Mouse (Mus musculus): Measurements from ENCODE around the gene Gm21992. TPM values are rescaled to one million over a fixed set of nuclear protein-coding genes. Genes with fewer than 3 reads are reported as not detected.

Gene Gm21992
- polyA plus RNA-seq (2016; fragmentation: Nextera tagmentation; extraction: Ambion mirVana): 41.5 and 42.9 TPM in 2 replicates

DNA sequence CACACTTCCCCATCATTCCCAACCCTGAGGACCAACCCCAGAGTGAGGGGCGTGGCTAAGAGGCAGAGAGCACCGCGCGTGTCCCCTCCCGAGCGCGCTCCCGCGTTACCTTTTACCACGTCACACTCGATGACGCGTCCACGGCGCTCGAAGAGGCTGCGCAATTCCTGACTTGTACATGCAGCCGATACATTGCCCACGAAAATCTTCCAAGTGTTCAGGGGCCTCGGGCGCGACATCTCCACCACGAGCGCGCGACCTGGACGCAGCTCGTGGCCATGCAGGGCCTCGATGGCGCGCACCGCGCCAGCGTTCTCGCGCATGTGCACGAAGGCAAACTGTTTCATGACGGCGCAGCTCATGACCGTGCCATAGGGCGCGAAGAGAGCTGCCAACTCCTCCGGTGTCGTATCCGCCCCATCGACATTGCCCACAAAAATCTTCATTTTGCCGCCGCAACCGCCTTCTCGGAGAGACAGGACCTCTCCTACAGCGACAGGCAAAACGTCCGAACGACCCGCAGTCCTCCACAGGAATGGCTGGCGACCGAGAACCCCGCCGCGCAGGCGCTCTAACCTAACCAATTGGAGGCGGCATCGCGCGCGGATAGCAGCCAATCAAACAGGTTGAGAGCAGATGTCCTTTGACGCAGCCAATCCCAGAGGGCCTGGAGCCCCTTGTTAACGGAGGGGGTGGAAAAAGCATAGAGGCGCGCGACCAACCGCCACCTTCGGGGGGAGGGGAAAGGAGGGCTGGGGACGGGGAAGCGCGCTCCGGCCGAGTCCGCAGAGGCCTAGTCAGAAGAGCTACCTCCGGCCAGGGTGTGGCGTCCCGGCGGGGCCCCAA is at the start of gene Gm21992, which contains the start of gene Rbm14:
Gene Gm21992 (minus strand): TSS at position 550 of the 846 bp plus-strand sequence.
Gene Rbm14 (minus strand): TSS at position 572 of the 846 bp plus-strand sequence.
- H3K36me3 ChIP-seq: no peaks in the 10 kb centered on the region
- H3K4me2 ChIP-seq (replicated peaks): peak within 1 kb of the TSS; percentile 96
- H3K27ac ChIP-seq: peak within 1 kb of the TSS; percentile 93
- ATAC-seq (ENCODE audit: low FRiP score): peak; percentile 99
- H3K4me3 ChIP-seq: peak within 1 kb of the TSS; percentile 81
- H3K9ac ChIP-seq: peak within 1 kb of the TSS; percentile 82
- under 1% methylated on average over 83 of the region's 83 CpGs for WGBS
- no peaks in the 10 kb centered on the region for H3K9me3 ChIP-seq (replicated peaks)
- H3K4me1 ChIP-seq: peaks cover 22% of the 10 kb centered on the region
- H3K27me3 ChIP-seq: no peaks in the 10 kb centered on the region

- Histone ChIP-seq H3K27me3 (no peaks in the 10 kb centered on the region), H3K36me3 (peaks cover 16% of the 10 kb centered on the region), H3K4me1 (peaks cover 17% of the 10 kb centered on the region), H3K9ac (no peak overlapping the region), H3K9me3 (replicated peaks) (no peaks in the 10 kb centered on the region), H3K27ac (no peak overlapping the region), H3K4me2 (replicated peaks) (no peak overlapping the region), H3K4me3 (no peak overlapping the region)
- 80% methylated on average over 6 of the region's 6 CpGs for WGBS
- no peak for ATAC-seq (ENCODE audit: low FRiP score)
Observed at GRCm38 (mm10) chr19:4859081-4859480, 47.7 kb upstream of the Gm21992 start.

DNA sequence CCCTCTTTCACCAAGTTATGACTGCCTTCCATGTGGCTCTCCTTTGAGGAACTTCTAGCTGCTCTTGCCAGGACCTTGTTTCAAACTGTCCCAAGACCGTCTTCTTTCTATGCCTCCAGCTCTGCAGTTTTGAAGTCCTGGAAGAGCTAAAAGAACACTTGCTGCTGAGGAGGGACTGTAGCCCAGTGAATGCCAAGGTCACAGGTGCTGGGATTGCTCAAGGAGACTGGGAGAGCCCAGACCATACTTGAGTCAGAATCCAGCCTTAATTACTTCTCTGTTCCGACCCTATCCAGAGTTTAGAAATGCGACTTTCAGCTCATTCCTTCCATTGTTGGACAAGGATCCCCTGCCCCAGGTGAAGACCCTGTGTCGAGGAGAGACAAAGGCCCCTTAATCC is 44.5 kb upstream of the Gm21992 start:
- Histone ChIP-seq H3K27ac (no peak overlapping the region), H3K4me1 (peaks cover 14% of the 10 kb centered on the region), H3K9ac (no peak overlapping the region), H3K9me3 (replicated peaks) (no peaks in the 10 kb centered on the region), H3K4me3 (peak overlapping the region; percentile 57), H3K27me3 (no peaks in the 10 kb centered on the region), H3K36me3 (peaks cover 14% of the 10 kb centered on the region), H3K4me2 (replicated peaks) (peak overlapping the region; percentile 91)
- 73% methylated on average over 4 of the region's 4 CpGs for WGBS
- no peak for ATAC-seq (ENCODE audit: low FRiP score)

DNA sequence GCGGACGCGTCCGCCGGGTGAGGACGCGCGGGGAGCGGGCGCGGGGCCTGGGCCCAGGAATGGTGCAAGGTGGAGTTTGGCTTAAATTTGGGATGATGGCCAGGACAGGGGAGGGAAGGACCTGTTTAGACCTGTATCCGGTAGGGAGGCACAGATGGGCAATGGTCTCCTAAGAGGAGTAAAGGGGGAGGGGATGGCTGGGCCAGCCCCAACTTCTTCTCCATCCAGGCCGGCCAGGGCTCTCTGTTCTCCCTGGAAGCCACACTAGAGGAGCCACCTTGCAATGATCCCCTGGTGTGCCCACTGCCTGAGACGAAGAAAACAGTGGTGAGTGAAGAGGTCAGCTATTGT is 44.0 kb upstream of the Gm21992 start:
- peak overlapping the region; percentile 91 for H3K4me2 ChIP-seq (replicated peaks)
- H3K4me1 ChIP-seq: peaks cover 14% of the 10 kb centered on the region
- peak overlapping the region; percentile 67 for H3K9ac ChIP-seq
- H3K27ac ChIP-seq: peak overlapping the region; percentile 31; the same call in 1 of the 2 replicates
- peaks cover 9% of the 10 kb centered on the region for H3K36me3 ChIP-seq
- no peak; the same call in 1 of the 2 replicates for ATAC-seq (ENCODE audit: low FRiP score)
- peak overlapping the region; percentile 57 for H3K4me3 ChIP-seq
- WGBS: 0% methylated on average over 14 of the region's 14 CpGs
- no peaks in the 10 kb centered on the region for H3K9me3 ChIP-seq (replicated peaks)
- peaks cover 3% of the 10 kb centered on the region; the same call in 1 of the 2 replicates for H3K27me3 ChIP-seq

- H3K4me2 ChIP-seq (replicated peaks): peak within 1 kb of the TSS; percentile 91
- H3K27me3 ChIP-seq: peaks cover 5% of the 10 kb centered on the region; the same call in 1 of the 2 replicates
- peaks cover 14% of the 10 kb centered on the region for H3K4me1 ChIP-seq
- 5% methylated on average over 45 of the region's 45 CpGs for WGBS
- H3K9ac ChIP-seq: peak within 1 kb of the TSS; percentile 67
- peak within 1 kb of the TSS; percentile 57 for H3K4me3 ChIP-seq
- no peaks in the 10 kb centered on the region for H3K9me3 ChIP-seq (replicated peaks)
- peak; percentile 91 for ATAC-seq (ENCODE audit: low FRiP score)
- peak within 1 kb of the TSS; percentile 31; the same call in 1 of the 2 replicates for H3K27ac ChIP-seq
- H3K36me3 ChIP-seq: 0 out of 2 replicates have a peak, but pooled peaks cover 4% of the 10 kb centered on the region
Observed at GRCm38 (mm10) chr19:4854552-4855469, 43.4 kb upstream of the Gm21992 start, which contains the start of gene Ctsf. Gene Ctsf (plus strand): TSS chr19:4855130.

DNA sequence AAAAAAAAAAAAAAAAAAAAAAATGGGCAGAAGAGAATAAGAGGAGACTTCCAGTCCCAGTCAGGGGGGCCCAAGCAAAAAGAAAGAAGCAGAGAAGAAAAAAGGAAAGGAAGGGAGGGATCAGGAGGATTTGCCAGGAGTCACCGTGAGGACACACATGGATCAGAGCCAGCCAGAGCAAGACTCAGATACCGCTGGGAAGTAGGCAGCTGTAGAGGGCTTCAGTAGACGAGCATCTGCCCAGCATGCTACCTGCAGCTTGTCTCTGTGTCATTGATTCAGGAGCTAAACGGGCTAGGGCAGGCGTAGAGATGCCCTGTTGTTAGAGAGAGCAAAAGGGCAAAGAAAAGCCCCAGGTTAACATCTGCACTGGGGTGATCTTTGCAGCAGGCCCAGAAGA is 38.9 kb upstream of the Gm21992 start:
- Histone ChIP-seq H3K9ac (no peak overlapping the region), H3K4me1 (peaks cover 4% of the 10 kb centered on the region; the same call in 1 of the 2 replicates), H3K4me3 (no peak overlapping the region), H3K27me3 (peaks cover 5% of the 10 kb centered on the region; the same call in 1 of the 2 replicates), H3K4me2 (replicated peaks) (no peak overlapping the region), H3K27ac (no peak overlapping the region), H3K36me3 (no peaks in the 10 kb centered on the region), H3K9me3 (replicated peaks) (no peaks in the 10 kb centered on the region)
- ATAC-seq (ENCODE audit: low FRiP score): no peak
- WGBS: 41% methylated on average over 5 of the region's 5 CpGs

- Histone ChIP-seq H3K27me3 (peaks cover 5% of the 10 kb centered on the region; the same call in 1 of the 2 replicates), H3K4me3 (no peak overlapping the region), H3K36me3 (no peaks in the 10 kb centered on the region), H3K9ac (no peak overlapping the region), H3K4me2 (replicated peaks) (no peak overlapping the region), H3K27ac (no peak overlapping the region), H3K9me3 (replicated peaks) (no peaks in the 10 kb centered on the region), H3K4me1 (peaks cover 4% of the 10 kb centered on the region; the same call in 1 of the 2 replicates)
- ATAC-seq (ENCODE audit: low FRiP score): no peak
- 61% methylated on average over 4 of the region's 4 CpGs for WGBS
Observed at GRCm38 (mm10) chr19:4849800-4850199, 38.4 kb upstream of the Gm21992 start.

DNA sequence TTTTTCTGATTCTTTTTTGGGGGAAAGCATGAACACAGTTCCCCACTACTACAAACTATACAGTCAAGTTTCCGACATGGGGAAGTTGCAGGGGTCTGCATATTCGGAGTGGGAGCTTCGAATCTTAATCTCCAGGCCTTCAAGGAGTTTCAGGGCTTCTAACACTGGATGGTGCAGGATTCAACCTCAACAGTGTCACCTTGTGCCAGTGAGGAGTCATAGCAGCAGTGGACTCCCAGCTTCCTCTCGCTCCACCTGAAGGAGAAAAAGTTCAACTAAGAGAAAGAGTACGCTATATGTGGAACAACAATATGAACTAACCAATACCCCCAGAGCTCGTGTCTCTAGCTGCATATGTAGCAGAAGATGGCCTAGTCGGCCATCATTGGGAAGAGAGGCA is 36.1 kb upstream of the Gm21992 start:
- ATAC-seq (ENCODE audit: low FRiP score): no peak
- 42% methylated on average over 7 of the region's 7 CpGs for WGBS

GRCm38 (mm10) chr19:4845846-4846245 is 34.4 kb upstream of the Gm21992 start:
- no peaks in the 10 kb centered on the region for H3K36me3 ChIP-seq
- no peak overlapping the region for H3K9ac ChIP-seq
- ATAC-seq (ENCODE audit: low FRiP score): no peak
- whole genome bisulfite sequencing: 72% methylated on average over 2 of the region's 2 CpGs
- H3K4me1 ChIP-seq: no peaks in the 10 kb centered on the region
- H3K27ac ChIP-seq: no peak overlapping the region
- H3K4me2 ChIP-seq (replicated peaks): no peak overlapping the region
- no peak overlapping the region for H3K4me3 ChIP-seq
- H3K27me3 ChIP-seq: peaks cover 19% of the 10 kb centered on the region
- H3K9me3 ChIP-seq (replicated peaks): no peaks in the 10 kb centered on the region

More for the DNA sequence above, 36.1 kb upstream of the Gm21992 start:
- no peak overlapping the region for H3K4me3 ChIP-seq
- no peaks in the 10 kb centered on the region for H3K4me1 ChIP-seq
- no peak overlapping the region for H3K9ac ChIP-seq
- H3K36me3 ChIP-seq: no peaks in the 10 kb centered on the region
- H3K27me3 ChIP-seq: peaks cover 5% of the 10 kb centered on the region; the same call in 1 of the 2 replicates
- no peak overlapping the region for H3K4me2 ChIP-seq (replicated peaks)
- no peaks in the 10 kb centered on the region for H3K9me3 ChIP-seq (replicated peaks)
- no peak overlapping the region for H3K27ac ChIP-seq

DNA sequence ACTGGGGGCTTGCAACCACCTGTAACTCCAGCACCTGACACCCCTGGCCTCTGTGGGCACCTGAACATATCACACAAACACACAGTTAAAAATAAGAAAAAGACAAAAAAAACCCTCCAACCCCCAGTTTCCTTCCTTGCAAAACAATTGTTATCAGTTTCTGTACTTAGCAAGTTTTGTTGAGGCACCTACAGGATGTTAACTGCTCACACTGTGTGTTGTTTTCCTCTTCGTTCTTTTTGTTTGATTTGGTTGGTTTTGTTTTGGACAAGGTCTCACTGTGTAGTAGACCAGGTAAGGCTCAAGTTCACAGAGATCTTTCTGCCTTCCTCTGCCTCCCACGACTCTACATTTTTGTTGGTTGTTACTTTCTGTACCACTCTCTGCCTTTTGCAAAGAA is 31.2 kb upstream of the Gm21992 start:
- Histone ChIP-seq H3K4me2 (replicated peaks) (no peak overlapping the region), H3K36me3 (no peaks in the 10 kb centered on the region), H3K4me1 (peaks cover 17% of the 10 kb centered on the region), H3K4me3 (no peak overlapping the region), H3K9me3 (replicated peaks) (no peaks in the 10 kb centered on the region), H3K9ac (no peak overlapping the region), H3K27me3 (peaks cover 28% of the 10 kb centered on the region), H3K27ac (no peak overlapping the region)
- WGBS: 66% methylated on average over 2 of the region's 2 CpGs
- no peak for ATAC-seq (ENCODE audit: low FRiP score)

GRCm38 (mm10) chr19:4840848-4841247 is 29.4 kb upstream of the Gm21992 start:
- 84% methylated on average over 9 of the region's 9 CpGs for WGBS
- no peak overlapping the region for H3K27ac ChIP-seq
- no peaks in the 10 kb centered on the region for H3K36me3 ChIP-seq
- H3K9ac ChIP-seq: no peak overlapping the region
- no peaks in the 10 kb centered on the region for H3K9me3 ChIP-seq (replicated peaks)
- H3K4me2 ChIP-seq (replicated peaks): no peak overlapping the region
- ATAC-seq (ENCODE audit: low FRiP score): no peak
- peaks cover 28% of the 10 kb centered on the region for H3K27me3 ChIP-seq
- H3K4me1 ChIP-seq: peaks cover 17% of the 10 kb centered on the region
- no peak overlapping the region for H3K4me3 ChIP-seq

- H3K27ac ChIP-seq: no peak within 1 kb of the TSS
- H3K36me3 ChIP-seq: peaks cover under 1% of the 10 kb centered on the region; the same call in 1 of the 2 replicates
- under 1% methylated on average over 25 of the region's 25 CpGs for WGBS
Observed at GRCm38 (mm10) chr19:4839149-4839548, 27.7 kb upstream of the Gm21992 start, which contains the start of the genes Ccs and Ccdc87. Gene Ccs (minus strand): TSS chr19:4839332. Gene Ccdc87 (plus strand): TSS chr19:4839366.

More at GRCm38 (mm10) chr19:4839149-4839548, 27.7 kb upstream of the Gm21992 start, which contains the start of the genes Ccs and Ccdc87:
- H3K4me3 ChIP-seq: peak within 1 kb of the TSS; percentile 59
- peaks cover 28% of the 10 kb centered on the region for H3K27me3 ChIP-seq
- H3K4me1 ChIP-seq: peaks cover 17% of the 10 kb centered on the region
- H3K9ac ChIP-seq: peak within 1 kb of the TSS; percentile 72
- peak; percentile 96 for ATAC-seq (ENCODE audit: low FRiP score)
- peak within 1 kb of the TSS; percentile 95 for H3K4me2 ChIP-seq (replicated peaks)
- no peaks in the 10 kb centered on the region for H3K9me3 ChIP-seq (replicated peaks)
